Mouse (Mus musculus) ES-E14 (cell line): ENCODE measurements around the gene Med11.

ENCODE experiments used
- HCFC1 ChIP-seq: IDR thresholded peaks from 2 replicates; pipeline ENCODE4 v1.6.1; 2012; ENCODE audit warnings: low read length, inconsistent platforms, borderline replicate concordance; ENCODE audit not compliant: insufficient read depth
- MAFK ChIP-seq: IDR thresholded peaks from 2 replicates; pipeline ENCODE4 v1.6.1; 2014; ENCODE audit warnings: mild to moderate bottlenecking, low read depth, low read length, inconsistent platforms; ENCODE audit not compliant: insufficient read depth
- ZC3H11A ChIP-seq: IDR thresholded peaks from 2 replicates; pipeline ENCODE4 v1.6.1; 2012; ENCODE audit warnings: low read depth, mild to moderate bottlenecking, inconsistent platforms, low read length, borderline replicate concordance
- ZNF384 ChIP-seq: IDR thresholded peaks from 2 replicates; pipeline ENCODE4 v1.6.1; 2012; ENCODE audit warnings: low read depth, low read length, inconsistent platforms

- TF ChIP-seq ZC3H11A (no peak), MAFK (no peak), ZNF384 (no peak), HCFC1 (no peak)
Measured at GRCm38 (mm10) chr11:70446756-70447155, 5.0 kb upstream of the Med11 start.
